Comparison of ENCODE assay signal across 22 mouse cellular contexts in the genomic region with DNA sequence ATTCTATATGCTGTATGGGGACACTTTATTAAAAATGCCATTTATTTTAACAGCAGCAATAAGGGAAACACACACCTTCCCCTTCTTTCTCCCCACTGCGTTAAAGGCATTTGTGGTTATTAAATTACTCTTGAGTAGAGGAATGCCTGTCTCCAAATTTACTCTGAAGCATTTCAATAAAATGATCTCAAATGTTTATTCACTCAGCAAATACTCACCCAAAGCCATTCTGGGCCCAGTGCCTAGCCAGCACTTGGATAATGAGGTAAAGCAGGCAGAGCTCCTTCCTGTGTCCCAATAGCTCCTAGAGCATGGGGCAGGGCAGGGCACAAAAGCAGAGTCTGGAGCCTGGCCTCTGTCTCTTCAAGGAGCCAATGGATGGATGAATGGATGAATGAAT. TPM values are rescaled to one million over a fixed set of nuclear protein-coding genes. Genes with fewer than 3 reads are reported as not detected.
DNase-seq lines count a peak whose midpoint lies in the region; ATAC-seq and TF ChIP-seq lines count a peak whose summit lies in the region.
"Had no signal": no experiment of that assay in that cellular context is flagged by ENCODE, and none has a peak within 500 bp of the region (broad histone marks: within the 10 kb centered on the region; RNA-seq: fewer than 3 reads in every experiment).

No protein-coding gene starts in this region.

- H3K27me3 ChIP-seq in midbrain, embryonic 14.5 days (ENCODE audit: control insufficient read depth, insufficient read depth, low read length) = no peaks in the 10 kb centered on the region
- peaks cover 6% of the 10 kb centered on the region; the same call in 1 of the 2 replicates for H3K27me3 ChIP-seq in midbrain, postnatal 0 days (ENCODE audit: insufficient read depth, low read length)
- H3K27me3 ChIP-seq in lung, embryonic 14.5 days (ENCODE audit: insufficient read depth, low read length) = no peaks in the 10 kb centered on the region
- H3K27me3 ChIP-seq: heart, embryonic 15.5 days; megakaryocyte, embryonic 14.5 days had no signal

- H3K9ac ChIP-seq in midbrain, embryonic 14.5 days (replicated peaks; ENCODE audit: low read length) = no peak overlapping the region
- no peak overlapping the region for H3K9ac ChIP-seq in midbrain, postnatal 0 days (replicated peaks; ENCODE audit: low read length, poor library complexity, severe bottlenecking)
- H3K9ac ChIP-seq in lung, embryonic 14.5 days = no peak overlapping the region
- H3K9ac ChIP-seq: heart, embryonic 15.5 days; midbrain, embryonic 13.5 days had no signal

- DNase-seq in midbrain, embryonic 14.5 days = no peak
- DNase-seq in midbrain, postnatal 0 days (ENCODE audit: low spot score) = no peak
- DNase-seq in fibroblast of lung, adult 2 months (ENCODE audit: low read depth) = peak; percentile 54
- peak; percentile 50 for DNase-seq in lung, embryonic 14.5 days
- peak; percentile 79 for DNase-seq in lung, postnatal 36 days
- DNase-seq in cerebellum, adult 8-10 months = no peak
- DNase-seq in gastrocnemius, adult 2 months = no peak
- DNase-seq: adrenal gland, postnatal 10 days; B cell, adult 2 months; cerebellum, adult 9-11 months; gastrocnemius, postnatal 36 days; heart, postnatal 36 days; kidney, postnatal 4 days; layer of hippocampus, adult 9-11 months; thymus, adult 2 months; thymus, postnatal 4 days had no signal

- peaks cover 26% of the 10 kb centered on the region for H3K4me1 ChIP-seq in midbrain, embryonic 14.5 days (ENCODE audit: control insufficient read depth, insufficient read depth, low read length)
- no peaks in the 10 kb centered on the region for H3K4me1 ChIP-seq in midbrain, postnatal 0 days (ENCODE audit: insufficient read depth, low read length)
- H3K4me1 ChIP-seq in lung, embryonic 14.5 days (ENCODE audit: insufficient read depth) = no peaks in the 10 kb centered on the region
- H3K4me1 ChIP-seq: megakaryocyte, embryonic 14.5 days had no signal

- ATAC-seq in midbrain, embryonic 14.5 days (ENCODE audit: low FRiP score, low TSS enrichment) = no peak
- no peak for ATAC-seq in midbrain, postnatal 0 days (ENCODE audit: low FRiP score)
- no peak for ATAC-seq in lung, embryonic 14.5 days (ENCODE audit: insufficient read depth)
- ATAC-seq: hindbrain, postnatal 0 days; intestine, embryonic 16.5 days; midbrain, embryonic 13.5 days had no signal

- H3K9me3 ChIP-seq in midbrain, embryonic 14.5 days (ENCODE audit: control insufficient read depth, low read length) = no peaks in the 10 kb centered on the region
- no peaks in the 10 kb centered on the region for H3K9me3 ChIP-seq in midbrain, postnatal 0 days (ENCODE audit: low read length)
- no peaks in the 10 kb centered on the region for H3K9me3 ChIP-seq in lung, embryonic 14.5 days (ENCODE audit: low read depth, low read length)
- H3K9me3 ChIP-seq: heart, embryonic 15.5 days; midbrain, embryonic 13.5 days had no signal

- H3K4me3 ChIP-seq in midbrain, embryonic 14.5 days (replicated peaks; ENCODE audit: low read depth, low read length) = no peak overlapping the region
- H3K4me3 ChIP-seq in midbrain, postnatal 0 days (ENCODE audit: low read depth, low read length) = no peak overlapping the region
- no peak overlapping the region for H3K4me3 ChIP-seq in lung, embryonic 14.5 days (ENCODE audit: low read depth, low read length)
- H3K4me3 ChIP-seq in gastrocnemius, adult 2 months = no peak overlapping the region
- H3K4me3 ChIP-seq: heart, embryonic 15.5 days; megakaryocyte, embryonic 14.5 days; midbrain, embryonic 13.5 days had no signal

- TF ChIP-seq CTCF in midbrain, postnatal 0 days (IDR thresholded peaks at IDR 0.05) = no peak
- TF ChIP-seq CTCF in lung, embryonic 14.5 days (IDR thresholded peaks at IDR 0.05; ENCODE audit: low read depth) = no peak
- no peak for TF ChIP-seq CTCF in gastrocnemius, adult 2 months (IDR thresholded peaks at IDR 0.05)

- intact Hi-C loops in gastrocnemius, adult 2 months (cut with DNase I) = no loop called here

- H3K36me3 ChIP-seq in midbrain, embryonic 14.5 days (ENCODE audit: control insufficient read depth, insufficient read depth, low read length) = no peaks in the 10 kb centered on the region
- H3K36me3 ChIP-seq in midbrain, postnatal 0 days (ENCODE audit: insufficient read depth, low read length) = no peaks in the 10 kb centered on the region
- no peaks in the 10 kb centered on the region for H3K36me3 ChIP-seq in lung, embryonic 14.5 days (ENCODE audit: insufficient read depth)
- H3K36me3 ChIP-seq: G1E; heart, embryonic 15.5 days; midbrain, embryonic 13.5 days had no signal

- H3K27ac ChIP-seq in midbrain, embryonic 14.5 days (replicated peaks; ENCODE audit: low read depth, low read length) = 0 out of 2 replicates have a peak overlapping the region, but pooled peaks have one; percentile 20
- no peak overlapping the region for H3K27ac ChIP-seq in midbrain, postnatal 0 days (ENCODE audit: low read depth, low read length)
- no peak overlapping the region for H3K27ac ChIP-seq in lung, embryonic 14.5 days (ENCODE audit: low read depth)
- H3K27ac ChIP-seq in gastrocnemius, adult 2 months = no peak overlapping the region
- H3K27ac ChIP-seq: heart, embryonic 15.5 days; hindbrain, postnatal 0 days; midbrain, embryonic 13.5 days had no signal

- 70% methylated on average over 1 of the region's 1 CpGs for WGBS in midbrain, embryonic 14.5 days
- WGBS in midbrain, postnatal 0 days = 36% methylated on average over 1 of the region's 1 CpGs
- 48% methylated on average over 1 of the region's 1 CpGs for WGBS in lung, embryonic 14.5 days

- no peak overlapping the region for H3K4me2 ChIP-seq in midbrain, embryonic 14.5 days (ENCODE audit: low read length)
- no peak overlapping the region for H3K4me2 ChIP-seq in midbrain, postnatal 0 days (ENCODE audit: low read depth, low read length, poor library complexity, severe bottlenecking)
- no peak overlapping the region for H3K4me2 ChIP-seq in lung, embryonic 14.5 days
- H3K4me2 ChIP-seq: heart, embryonic 15.5 days; midbrain, embryonic 13.5 days had no signal

RNA-seq across cellular contexts. Expression of a gene that starts 58.2 kb away (rescaled TPM):
- polyA plus RNA-seq in midbrain, embryonic 14.5 days (2014; fragmentation: Nextera tagmentation; extraction: Ambion mirVana) = 86.3 and 88.8 TPM in 2 replicates
- 46.5 and 50.8 TPM in 2 replicates for total RNA-seq in midbrain, postnatal 0 days (2014; rRNA removed)
- 61.4 and 65.1 TPM in 2 replicates for polyA plus RNA-seq in midbrain, postnatal 0 days (2015; fragmentation: Nextera tagmentation; extraction: Ambion mirVana)
- 21.8 and 22.3 TPM in 2 replicates for polyA plus RNA-seq in lung, embryonic 14.5 days (2014; fragmentation: Nextera tagmentation; extraction: Ambion mirVana)
- total RNA-seq in gastrocnemius, adult 2 months (2021) = under 1 TPM; 0.15 to 0.33 TPM
- total RNA-seq: G1E had no signal
- polyA plus RNA-seq: G1E had no signal

Comparison
In these comparisons a context has a peak if more than half of its experiments do, and no peak if none do; other contexts are left out.
1. DNase-seq: peak in fibroblast of lung, adult 2 months (single experiment), lung, embryonic 14.5 days (single experiment) and lung, postnatal 36 days (single experiment); none in midbrain, embryonic 14.5 days (single experiment), midbrain, postnatal 0 days (single experiment), cerebellum, adult 8-10 months (single experiment) and gastrocnemius, adult 2 months (single experiment).